Mouse (Mus musculus) forebrain, embryonic 16.5 days (tissue): Measurements from ENCODE around the gene Trim13. TPM values are rescaled to one million over a fixed set of nuclear protein-coding genes. Genes with fewer than 3 reads are reported as not detected.
A peak's percentile ranks its signal among the peaks of the same experiment; 100 is the strongest.
"Not testable (repeated sequence)": the region's sequence is repeated elsewhere in the genome, so short reads cannot be mapped to it uniquely, and the experiment has no call there.

Experiments
- ATAC-seq: fragments of 200-750 bp; cut with Nextera tagmentation; 2 replicates; pipeline ENCODE4 v1.8.0; 2017; ENCODE audit warnings: mild to moderate bottlenecking, moderate library complexity
- H3K27ac ChIP-seq: fragments of 300-500 bp; sonication (generic); 2 replicates; pipeline ENCODE4 v1.5.1; 2014; ENCODE audit warnings: low read length, control low read depth
- H3K27me3 ChIP-seq: fragments of 300-500 bp; sonication (generic); replicated peaks from 2 replicates; pipeline ENCODE4 v1.6.1; 2014; ENCODE audit warnings: low read length; ENCODE audit not compliant: control insufficient read depth, insufficient read depth
- H3K36me3 ChIP-seq: fragments of 300-500 bp; sonication (generic); 2 replicates; pipeline ENCODE4 v1.6.1; 2014; ENCODE audit not compliant: control insufficient read depth, insufficient read depth
- H3K4me1 ChIP-seq: fragments of 300-500 bp; sonication (generic); replicated peaks from 2 replicates; pipeline ENCODE4 v1.6.1; 2014; ENCODE audit warnings: low read length; ENCODE audit not compliant: control insufficient read depth, insufficient read depth
- H3K4me2 ChIP-seq: fragments of 300-500 bp; sonication (generic); 2 replicates; pipeline ENCODE4 v1.6.1; 2014; ENCODE audit warnings: mild to moderate bottlenecking, low read length, control low read depth
- H3K4me3 ChIP-seq: fragments of 300-500 bp; sonication (generic); replicated peaks from 2 replicates; pipeline ENCODE4 v1.5.1; 2014; ENCODE audit warnings: mild to moderate bottlenecking, low read length, control low read depth
- H3K9ac ChIP-seq: fragments of 300-500 bp; sonication (generic); replicated peaks from 2 replicates; pipeline ENCODE4 v1.6.1; 2014; ENCODE audit warnings: low read depth, low read length, control low read depth
- H3K9me3 ChIP-seq: fragments of 300-500 bp; sonication (generic); 2 replicates; pipeline ENCODE4 v1.6.1; 2016; ENCODE audit warnings: low read length; ENCODE audit not compliant: control insufficient read depth
- WGBS: fragments of 180-500 bp; shearing (Covaris S2); extraction: QIAGEN DNeasy Blood & Tissue Kit; methylation state at CpG from one replicate; pipeline ENCODE4 v1.1.7; 2014; 5-methylcytosine and 5-hydroxymethylcytosine counted together
- polyA plus RNA-seq: library from polyadenylated mRNA; unstranded; fragments of >200 nt; fragmentation: Nextera tagmentation; extraction: Ambion mirVana; gene quantifications from 2 replicates; pipeline ENCODE4 v1.2.1, GENCODE M21; 2015

Trim13 gene
- polyA plus RNA-seq, 1 experiment from 2014 or later: 67.4 TPM

DNA sequence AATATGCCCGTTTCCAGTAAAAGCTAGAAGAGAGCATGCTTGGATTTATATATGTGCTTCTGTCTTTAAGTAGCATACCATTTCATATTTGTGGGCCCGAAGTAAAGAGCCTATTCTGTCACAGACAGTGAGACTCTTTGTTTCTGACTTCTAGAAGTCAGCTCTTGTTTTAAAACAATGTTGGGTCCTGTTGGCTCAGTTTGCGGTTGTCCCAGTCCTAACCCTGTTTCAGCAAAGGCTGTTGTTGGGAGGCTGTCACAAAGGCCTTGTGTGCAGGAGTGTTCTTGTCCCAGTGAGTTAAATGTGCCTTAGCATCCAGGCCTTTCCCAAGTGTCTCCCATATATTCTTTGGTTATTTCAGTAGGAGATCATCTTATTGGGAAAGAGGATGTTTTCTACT is 6.0 kb downstream of the Trim13 start:
- H3K36me3 ChIP-seq: peaks cover 24% of the 10 kb centered on the region
- peaks cover 26% of the 10 kb centered on the region for H3K4me1 ChIP-seq
- no peak overlapping the region for H3K4me2 ChIP-seq
- H3K9me3 ChIP-seq: no peaks in the 10 kb centered on the region
- no peak overlapping the region for H3K4me3 ChIP-seq
- H3K27ac ChIP-seq: no peak overlapping the region
- H3K27me3 ChIP-seq: no peaks in the 10 kb centered on the region
- 95% methylated on average over 3 of the region's 3 CpGs for WGBS
- ATAC-seq: no peak
- no peak overlapping the region for H3K9ac ChIP-seq

DNA sequence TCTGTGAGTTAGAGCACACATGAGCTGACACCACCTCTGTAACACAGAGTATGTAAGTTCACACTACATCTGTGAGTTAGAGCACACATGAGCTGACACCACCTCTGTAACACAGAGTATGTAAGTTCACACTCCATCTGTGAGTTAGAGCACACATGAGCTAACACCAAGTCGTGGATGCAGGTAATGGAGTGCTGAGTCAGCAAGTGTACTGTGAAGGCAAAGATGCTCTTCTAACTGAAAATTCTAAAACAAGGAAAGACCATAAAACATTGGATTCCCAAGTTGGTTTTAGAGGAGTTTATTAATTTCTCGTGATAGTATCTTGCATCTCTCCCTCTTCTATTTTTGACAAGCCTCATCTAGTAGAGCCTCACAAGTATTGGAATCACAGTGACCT is 8.0 kb downstream of the Trim13 start:
- H3K9ac ChIP-seq, H3K27ac ChIP-seq, H3K9me3 ChIP-seq, H3K4me3 ChIP-seq, ATAC-seq, H3K4me2 ChIP-seq, H3K27me3 ChIP-seq: not testable (repeated sequence)
- WGBS: 86% methylated on average over 2 of the region's 2 CpGs
- Histone ChIP-seq H3K4me1 (peaks cover 16% of the 10 kb centered on the region), H3K36me3 (peaks cover 24% of the 10 kb centered on the region)

GRCm38 (mm10) chr14:61607157-61607556 is 9.1 kb downstream of the Trim13 start, which contains the start of gene Kcnrg:
Kcnrg (plus strand) TSS chr14:61607457.
- H3K4me3 ChIP-seq: no peak within 1 kb of the TSS
- no peak within 1 kb of the TSS for H3K4me2 ChIP-seq
- ATAC-seq: no peak
- H3K36me3 ChIP-seq: peaks cover 29% of the 10 kb centered on the region
- H3K27me3 ChIP-seq: no peaks in the 10 kb centered on the region
- no peak within 1 kb of the TSS for H3K9ac ChIP-seq
- H3K4me1 ChIP-seq: peaks cover 6% of the 10 kb centered on the region; the same call in 1 of the 2 replicates
- no peaks in the 10 kb centered on the region for H3K9me3 ChIP-seq
- WGBS: 93% methylated on average over 3 of the region's 3 CpGs
- H3K27ac ChIP-seq: no peak within 1 kb of the TSS

- H3K27ac ChIP-seq: no peak overlapping the region
- H3K9me3 ChIP-seq: no peaks in the 10 kb centered on the region
- H3K9ac ChIP-seq: no peak overlapping the region
- H3K36me3 ChIP-seq: peaks cover 15% of the 10 kb centered on the region
- H3K4me1 ChIP-seq: no peaks in the 10 kb centered on the region
- H3K4me3 ChIP-seq: no peak overlapping the region
- H3K27me3 ChIP-seq: no peaks in the 10 kb centered on the region
- WGBS: 95% methylated on average over 5 of the region's 5 CpGs
- no peak for ATAC-seq
- H3K4me2 ChIP-seq: no peak overlapping the region
Observed at GRCm38 (mm10) chr14:61611766-61612165, 13.7 kb downstream of the Trim13 start.

DNA sequence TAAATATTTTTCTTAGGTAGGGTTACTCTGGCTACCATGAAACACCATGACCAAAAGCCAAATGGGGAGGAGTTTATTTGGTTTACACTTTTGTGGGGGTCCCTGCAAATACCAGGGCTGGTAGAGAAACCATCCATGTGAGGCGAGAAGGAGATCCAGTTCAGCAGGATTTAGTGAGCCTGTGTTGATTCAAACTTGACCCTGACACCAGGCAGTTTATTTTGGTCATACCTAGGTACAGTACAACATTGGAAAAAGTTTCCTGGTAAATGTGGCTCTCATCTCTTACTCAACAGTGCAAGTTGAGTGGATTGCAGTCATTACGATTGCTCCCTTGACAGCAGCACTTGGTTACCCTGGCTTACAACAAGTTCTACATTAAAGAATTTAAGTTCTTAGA is 15.3 kb downstream of the Trim13 start:
- Histone ChIP-seq H3K4me2 (no peak overlapping the region), H3K9me3 (no peaks in the 10 kb centered on the region), H3K4me3 (no peak overlapping the region), H3K27me3 (no peaks in the 10 kb centered on the region), H3K4me1 (no peaks in the 10 kb centered on the region), H3K9ac (no peak overlapping the region), H3K27ac (no peak overlapping the region), H3K36me3 (peaks cover 6% of the 10 kb centered on the region; the same call in 1 of the 2 replicates)
- 99% methylated on average over 2 of the region's 2 CpGs for WGBS
- no peak for ATAC-seq

- no peak overlapping the region for H3K4me3 ChIP-seq
Observed at GRCm38 (mm10) chr14:61620371-61620770, 22.3 kb downstream of the Trim13 start.

DNA sequence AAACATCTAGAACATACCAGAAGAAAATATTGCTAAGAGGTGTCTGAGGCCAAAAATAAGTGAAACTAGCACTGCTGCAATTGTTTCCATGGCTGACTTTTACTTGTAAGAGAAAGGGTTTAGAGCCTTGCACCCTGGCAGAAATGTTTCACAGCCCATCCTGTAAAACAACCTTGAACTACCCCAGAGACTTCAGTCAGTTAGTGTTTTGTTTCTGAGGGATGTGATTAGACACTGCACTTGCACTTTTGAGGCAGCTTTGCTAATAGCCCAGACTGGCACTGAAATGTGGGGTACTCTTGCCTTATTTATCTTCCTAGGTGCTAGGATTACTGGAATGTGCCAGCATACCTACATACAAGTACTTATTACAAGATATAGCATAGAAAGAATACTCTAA is 37.9 kb downstream of the Trim13 start:
- no peak overlapping the region for H3K27ac ChIP-seq
- no peak overlapping the region for H3K4me3 ChIP-seq
- H3K4me1 ChIP-seq: no peaks in the 10 kb centered on the region
- H3K4me2 ChIP-seq: no peak overlapping the region
- H3K9ac ChIP-seq: no peak overlapping the region
- no peaks in the 10 kb centered on the region for H3K27me3 ChIP-seq
- ATAC-seq: no peak
- H3K9me3 ChIP-seq: no peaks in the 10 kb centered on the region
- H3K36me3 ChIP-seq: peaks cover 9% of the 10 kb centered on the region; the same call in 1 of the 2 replicates

More at GRCm38 (mm10) chr14:61620371-61620770, 22.3 kb downstream of the Trim13 start:
- no peak overlapping the region for H3K27ac ChIP-seq
- H3K4me2 ChIP-seq: no peak overlapping the region
- H3K36me3 ChIP-seq: no peaks in the 10 kb centered on the region; the same call in none of the 2 replicates
- ATAC-seq: no peak
- H3K9ac ChIP-seq: no peak overlapping the region
- no peaks in the 10 kb centered on the region for H3K4me1 ChIP-seq
- H3K9me3 ChIP-seq: no peaks in the 10 kb centered on the region
- 80% methylated on average over 2 of the region's 2 CpGs for WGBS
- no peaks in the 10 kb centered on the region for H3K27me3 ChIP-seq

- Histone ChIP-seq H3K27me3 (no peaks in the 10 kb centered on the region), H3K4me2 (no peak overlapping the region), H3K27ac (no peak overlapping the region), H3K9ac (no peak overlapping the region), H3K4me1 (no peaks in the 10 kb centered on the region), H3K4me3 (no peak overlapping the region), H3K36me3 (no peaks in the 10 kb centered on the region), H3K9me3 (no peaks in the 10 kb centered on the region)
- 41% methylated on average over 1 of the region's 1 CpGs for WGBS
- ATAC-seq: no peak
Observed at GRCm38 (mm10) chr14:61642668-61643067, 44.6 kb downstream of the Trim13 start.

- H3K27me3 ChIP-seq: no peaks in the 10 kb centered on the region
- peak overlapping the region; percentile 26; the same call in 1 of the 2 replicates for H3K4me2 ChIP-seq
- H3K27ac ChIP-seq: no peak overlapping the region
- no peaks in the 10 kb centered on the region for H3K36me3 ChIP-seq
- H3K9me3 ChIP-seq: no peaks in the 10 kb centered on the region
- no peak overlapping the region for H3K4me3 ChIP-seq
- H3K4me1 ChIP-seq: peaks cover 10% of the 10 kb centered on the region
- ATAC-seq: no peak
- H3K9ac ChIP-seq: no peak overlapping the region
- 17% methylated on average over 1 of the region's 1 CpGs for WGBS
Observed at GRCm38 (mm10) chr14:61645547-61645946, 47.5 kb downstream of the Trim13 start.
